Mouse (Mus musculus): ENCODE results near the gene B4galt5.

DNA sequence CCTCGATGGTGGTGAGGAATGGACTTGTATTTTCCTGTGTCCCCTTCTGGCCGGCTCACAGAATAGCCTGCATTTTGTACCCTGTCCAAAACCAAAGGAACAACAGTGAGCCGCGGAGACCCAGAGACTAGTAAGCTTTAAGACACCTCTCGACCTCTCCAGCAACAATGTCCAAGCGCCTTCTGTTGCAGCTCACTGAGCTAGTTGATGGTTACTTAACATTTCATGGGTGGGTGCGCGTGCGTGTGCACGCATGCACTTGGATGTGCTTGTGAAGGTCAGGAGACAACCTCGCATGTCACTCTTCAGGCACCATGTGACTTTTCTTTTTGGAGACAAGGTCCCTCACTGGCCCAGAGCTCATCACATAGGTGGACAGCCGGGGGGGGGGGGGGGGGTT is 47.0 kb downstream of the B4galt5 start:
- TF ChIP-seq CTCF (IDR thresholded peaks at IDR 0.05; ENCODE audit: low read depth, low read length) (no peak), POLR2A (IDR thresholded peaks at IDR 0.05; ENCODE audit: borderline replicate concordance, low read depth, low read length) (no peak)
